Mouse (Mus musculus) kidney, postnatal 10 days (tissue): ENCODE results near the gene Arl5c.

Source experiments
- DNase-seq: peaks from one replicate; pipeline ENCODE4 v3.0.0; 2021; ENCODE audit warnings: mixed read lengths

The Arl5c gene

GRCm38 (mm10) chr11:98018858-98019641 is 23.1 kb upstream of the Arl5c start:
- DNase-seq: peak; percentile 62

- no peak for DNase-seq
Measured at GRCm38 (mm10) chr11:98018222-98018621, 22.2 kb upstream of the Arl5c start.

- no peak for DNase-seq
Measured at GRCm38 (mm10) chr11:98016824-98017223, 20.8 kb upstream of the Arl5c start.

GRCm38 (mm10) chr11:98016177-98016576 is 20.2 kb upstream of the Arl5c start:
- no peak for DNase-seq

GRCm38 (mm10) chr11:98012831-98013230 is 16.9 kb upstream of the Arl5c start:
- DNase-seq: no peak

GRCm38 (mm10) chr11:98011716-98012115 is 15.7 kb upstream of the Arl5c start:
- no peak for DNase-seq

- no peak for DNase-seq
Measured at GRCm38 (mm10) chr11:98008087-98008486, 12.1 kb upstream of the Arl5c start.

- DNase-seq: no peak
Measured at GRCm38 (mm10) chr11:98005686-98006085, 9.7 kb upstream of the Arl5c start.

- no peak for DNase-seq
Measured at GRCm38 (mm10) chr11:98005076-98005475, 9.1 kb upstream of the Arl5c start.

GRCm38 (mm10) chr11:98004161-98004560 is 8.2 kb upstream of the Arl5c start:
- DNase-seq: no peak

GRCm38 (mm10) chr11:98003171-98003671 is 7.2 kb upstream of the Arl5c start:
- no peak for DNase-seq

GRCm38 (mm10) chr11:98002627-98003026 is 6.6 kb upstream of the Arl5c start:
- DNase-seq: peak; percentile 88

- DNase-seq: no peak
Measured at GRCm38 (mm10) chr11:98001986-98002385, 6.0 kb upstream of the Arl5c start.

GRCm38 (mm10) chr11:98001351-98001824 is 5.4 kb upstream of the Arl5c start:
- DNase-seq: no peak

- no peak for DNase-seq
Measured at GRCm38 (mm10) chr11:98000378-98001140, 4.6 kb upstream of the Arl5c start.

- DNase-seq: no peak
Measured at GRCm38 (mm10) chr11:97999748-98000147, 3.8 kb upstream of the Arl5c start.

GRCm38 (mm10) chr11:97998898-97999608 is 3.1 kb upstream of the Arl5c start:
- no peak for DNase-seq

- DNase-seq: no peak
Measured at GRCm38 (mm10) chr11:97998074-97998793, 2.3 kb upstream of the Arl5c start.

- no peak for DNase-seq
Measured at GRCm38 (mm10) chr11:97997387-97997960, 1.5 kb upstream of the Arl5c start.

GRCm38 (mm10) chr11:97996691-97997090 is 710 bp upstream of the Arl5c start:
- DNase-seq: no peak

GRCm38 (mm10) chr11:97994539-97995100 is 1.4 kb downstream of the Arl5c start:
- DNase-seq: peak; percentile 88
